Mouse (Mus musculus) liver, embryonic 14.5 days (tissue): ENCODE measurements around the gene Tbc1d16. TPM values are rescaled to one million over a fixed set of nuclear protein-coding genes. Genes with fewer than 3 reads are reported as not detected.

ENCODE experiments used
- ATAC-seq: fragments of 200-750 bp; cut with Nextera tagmentation; 2 replicates; pipeline ENCODE4 v1.8.0; 2017; ENCODE audit warnings: moderate number of reproducible peaks, mild to moderate bottlenecking, moderate library complexity; ENCODE audit not compliant: insufficient read depth
- DNase-seq, 3 experiments: peaks; one replicate each; pipeline ENCODE4 v3.0.0-alpha.2; 2012 to 2013; ENCODE audit warnings: low read depth in 3 of 3, low spot score in 3 of 3
- H3K27ac ChIP-seq: fragments of 300-500 bp; sonication (generic); 2 replicates; pipeline ENCODE4 v1.5.1; 2014; ENCODE audit warnings: moderate library complexity, mild to moderate bottlenecking, control low read depth, inconsistent platforms
- H3K27me3 ChIP-seq: fragments of 300-500 bp; sonication (generic); 2 replicates; pipeline ENCODE4 v1.6.1; 2014; ENCODE audit warnings: mild to moderate bottlenecking, low read length, moderate library complexity; ENCODE audit not compliant: control insufficient read depth, insufficient read depth
- H3K36me3 ChIP-seq: fragments of 300-500 bp; sonication (generic); replicated peaks from 2 replicates; pipeline ENCODE4 v1.6.1; 2014; ENCODE audit warnings: low read depth; ENCODE audit not compliant: control insufficient read depth, insufficient read depth
- H3K4me1 ChIP-seq, 2 experiments: fragments of 200-500 bp in 1 of 2; fragments of 300-500 bp in 1 of 2; sonication (generic) in 1 of 2; replicated peaks; 2 replicates each; pipeline ENCODE4 v1.6.1; 2012 to 2014; ENCODE audit warnings: antibody characterized with exemption in 1 of 2, inconsistent platforms in 1 of 2, low read length in 1 of 2; ENCODE audit not compliant: control insufficient read depth in 2 of 2, insufficient read depth in 2 of 2
- H3K4me2 ChIP-seq: fragments of 300-500 bp; sonication (generic); 2 replicates; pipeline ENCODE4 v1.6.1; 2014; ENCODE audit warnings: low read depth, mild to moderate bottlenecking, control low read depth, moderate library complexity
- H3K4me3 ChIP-seq, 2 experiments: fragments of 200-500 bp in 1 of 2; fragments of 300-500 bp in 1 of 2; sonication (generic) in 1 of 2; 2 replicates each; pipeline ENCODE4 v1.5.1; 2012 to 2014; ENCODE audit warnings: low read depth in 2 of 2, low read length in 2 of 2, mild to moderate bottlenecking in 2 of 2, control low read depth in 1 of 2, inconsistent platforms in 1 of 2, moderate library complexity in 1 of 2; ENCODE audit not compliant: insufficient read depth in 1 of 2
- H3K9ac ChIP-seq: fragments of 300-500 bp; sonication (generic); replicated peaks from 2 replicates; pipeline ENCODE4 v1.6.1; 2014; ENCODE audit warnings: mild to moderate bottlenecking, control low read depth, moderate library complexity
- H3K9me3 ChIP-seq: fragments of 300-500 bp; sonication (generic); 2 replicates; pipeline ENCODE4 v1.6.1; 2016; ENCODE audit warnings: low read length, mixed read lengths; ENCODE audit not compliant: control insufficient read depth
- CTCF ChIP-seq: IDR thresholded peaks from 2 replicates; pipeline ENCODE4 v1.5.1; 2016; ENCODE audit warnings: antibody characterized with exemption, low read depth, control low read depth
- EP300 ChIP-seq: IDR thresholded peaks from 2 replicates; pipeline ENCODE4 v1.6.1; 2016; ENCODE audit warnings: antibody characterized with exemption, low read depth
- WGBS: fragments of 180-500 bp; shearing (Covaris S2); extraction: QIAGEN DNeasy Blood & Tissue Kit; methylation state at CpG from one replicate; pipeline ENCODE4 v1.1.7; 2014; ENCODE audit not compliant: insufficient replicate concordance; 5-methylcytosine and 5-hydroxymethylcytosine counted together
- polyA plus RNA-seq, 2 experiments: library from polyadenylated mRNA; depleted of rRNA in 1 of 2; stranded (reverse) in 1 of 2; unstranded in 1 of 2; fragments of >200 nt; fragmentation: Nextera tagmentation in 1 of 2; extraction: Ambion mirVana in 1 of 2; gene quantifications; 2 replicates each; pipeline versions ENCODE4 v1.2.1 to v1.2.3; 2012 to 2014

The Tbc1d16 gene
- polyA plus RNA-seq, 2 experiments = 0.58 to 1.0 TPM

- ATAC-seq (no peak), DNase-seq (no peak)
- Histone ChIP-seq H3K36me3 (no peaks in the 10 kb centered on the region), H3K4me3 (no peak overlapping the region), H3K27me3 (no peaks in the 10 kb centered on the region), H3K4me2 (no peak overlapping the region), H3K9ac (no peak overlapping the region), H3K4me1 (no peaks in the 10 kb centered on the region), H3K27ac (no peak overlapping the region), H3K9me3 (no peaks in the 10 kb centered on the region)
- 70% methylated on average over 14 of the region's 14 CpGs for WGBS
- no peak for TF ChIP-seq CTCF
- no peak for TF ChIP-seq EP300
Observed at GRCm38 (mm10) chr11:119180824-119181582, 47.3 kb downstream of the Tbc1d16 start.

- Histone ChIP-seq H3K4me1 (no peaks in the 10 kb centered on the region), H3K9me3 (no peaks in the 10 kb centered on the region), H3K4me2 (no peak overlapping the region), H3K36me3 (no peaks in the 10 kb centered on the region), H3K4me3 (no peak overlapping the region), H3K9ac (no peak overlapping the region), H3K27me3 (no peaks in the 10 kb centered on the region), H3K27ac (no peak overlapping the region)
- WGBS = 71% methylated on average over 8 of the region's 8 CpGs
- TF ChIP-seq CTCF (no peak), EP300 (no peak)
- DNase-seq (no peak), ATAC-seq (no peak)
Observed at GRCm38 (mm10) chr11:119178317-119178716, 50.0 kb downstream of the Tbc1d16 start.

DNA sequence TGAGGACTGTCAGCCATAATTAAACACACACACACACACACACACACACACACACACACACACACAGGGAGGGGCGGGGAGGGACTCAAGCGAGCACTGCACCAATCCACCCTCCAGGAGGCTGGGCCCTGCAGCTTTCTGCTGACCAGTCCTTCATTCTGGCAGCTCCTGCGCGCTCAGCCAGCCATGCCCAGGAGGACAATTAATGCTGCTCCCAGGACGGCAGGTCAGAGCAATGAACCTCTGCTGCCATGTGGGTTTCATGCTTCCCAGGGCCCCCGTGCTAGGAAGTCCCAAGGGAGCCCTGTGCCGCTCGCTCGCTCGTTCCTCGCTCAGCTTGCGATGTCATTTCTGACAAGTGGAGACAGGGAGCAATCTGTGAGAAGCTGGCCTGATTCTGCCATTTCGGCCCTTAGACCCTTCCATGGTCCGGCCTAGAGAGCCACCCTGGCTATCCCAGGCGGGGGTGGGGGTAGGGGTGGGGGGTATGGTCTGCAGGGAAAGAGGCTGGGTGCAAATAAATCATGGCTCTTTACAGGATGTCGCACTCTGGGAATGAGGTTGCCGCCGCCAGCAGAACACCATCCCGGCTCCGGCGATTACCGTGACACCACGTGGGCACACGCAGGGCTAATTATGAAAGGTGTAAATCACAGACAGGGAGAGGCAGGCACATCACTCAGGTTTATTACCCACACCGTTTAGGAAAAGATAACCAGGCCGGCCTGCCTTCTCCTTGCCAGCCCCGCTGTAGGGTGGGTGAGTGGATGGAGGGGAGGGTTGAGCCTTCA, 51.7 kb downstream of the Tbc1d16 start:
- TF ChIP-seq EP300 (no peak), CTCF (no peak)
- H3K4me2 ChIP-seq = no peak overlapping the region
- H3K9me3 ChIP-seq = no peaks in the 10 kb centered on the region
- no peaks in the 10 kb centered on the region for H3K36me3 ChIP-seq
- ATAC-seq (no peak), DNase-seq (no peak)
- no peaks in the 10 kb centered on the region for H3K27me3 ChIP-seq
- H3K27ac ChIP-seq = no peak overlapping the region
- no peak overlapping the region for H3K4me3 ChIP-seq
- WGBS = 89% methylated on average over 27 of the region's 27 CpGs
- no peaks in the 10 kb centered on the region for H3K4me1 ChIP-seq
- H3K9ac ChIP-seq = no peak overlapping the region

DNA sequence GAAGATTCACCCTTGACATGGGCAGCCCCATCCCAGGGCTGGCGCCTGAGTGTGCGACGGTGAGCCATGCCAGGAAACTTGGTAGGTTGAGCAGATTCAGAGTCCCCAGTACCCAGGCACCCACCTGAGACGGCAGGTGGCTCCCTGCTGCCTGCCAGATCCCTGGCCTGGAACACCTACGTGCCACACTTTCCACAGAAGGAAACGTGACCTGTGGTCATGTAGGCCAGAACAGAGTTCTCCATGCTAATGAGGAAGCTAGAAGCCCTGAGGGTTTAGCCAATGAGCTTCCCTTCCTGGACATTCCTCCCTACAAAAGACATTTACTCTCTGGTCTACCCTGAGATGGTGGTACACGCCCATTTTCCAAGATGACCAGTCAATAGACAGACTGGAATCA, 56.7 kb downstream of the Tbc1d16 start:
- Histone ChIP-seq H3K27ac (no peak overlapping the region), H3K4me3 (no peak overlapping the region), H3K4me2 (no peak overlapping the region), H3K27me3 (no peaks in the 10 kb centered on the region), H3K9ac (no peak overlapping the region), H3K9me3 (no peaks in the 10 kb centered on the region), H3K4me1 (no peaks in the 10 kb centered on the region), H3K36me3 (no peaks in the 10 kb centered on the region)
- ATAC-seq (no peak), DNase-seq (no peak)
- TF ChIP-seq EP300 (no peak), CTCF (no peak)
- 62% methylated on average over 7 of the region's 7 CpGs for WGBS

DNA sequence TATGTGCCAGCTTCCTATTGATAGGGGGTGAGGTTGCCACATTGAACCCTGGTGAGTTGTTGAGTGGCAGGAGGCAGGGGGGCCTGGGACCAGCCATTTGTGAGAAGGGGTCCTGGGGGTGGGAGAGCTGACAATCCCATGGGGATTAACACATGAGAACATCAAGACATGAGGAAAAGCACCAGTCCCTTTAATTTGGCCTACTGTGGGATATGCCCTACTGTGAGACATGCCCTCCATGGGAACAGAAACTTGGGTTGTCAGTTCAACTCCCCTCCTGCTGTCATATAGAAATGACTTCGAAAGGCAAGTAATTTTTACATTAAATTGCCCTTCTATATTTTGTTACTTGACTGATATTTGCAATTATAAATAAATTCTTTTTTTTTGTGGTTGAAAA, 59.4 kb downstream of the Tbc1d16 start:
- no peak for TF ChIP-seq EP300
- no peak for TF ChIP-seq CTCF
- 39% methylated on average over 1 of the region's 1 CpGs for WGBS

More for the DNA sequence above, 59.4 kb downstream of the Tbc1d16 start:
- no peak overlapping the region for H3K9ac ChIP-seq
- H3K9me3 ChIP-seq = no peaks in the 10 kb centered on the region
- no peaks in the 10 kb centered on the region for H3K36me3 ChIP-seq
- no peak overlapping the region for H3K4me2 ChIP-seq
- no peak overlapping the region for H3K27ac ChIP-seq
- ATAC-seq = no peak
- H3K4me3 ChIP-seq = no peak overlapping the region
- no peaks in the 10 kb centered on the region for H3K27me3 ChIP-seq
- H3K4me1 ChIP-seq = no peaks in the 10 kb centered on the region
- no peak for DNase-seq
